Mouse (Mus musculus): ENCODE measurements around the gene Rnaseh2c.

Gene Rnaseh2c

GRCm38 (mm10) chr19:5636036-5636570 is 34.4 kb downstream of the Rnaseh2c start:
- no peak for DNase-seq (ENCODE audit: low spot score in 2 of 2)

- no peak for DNase-seq (ENCODE audit: low spot score in 2 of 2)
Observed at GRCm38 (mm10) chr19:5636571-5637041, 34.9 kb downstream of the Rnaseh2c start.

GRCm38 (mm10) chr19:5637069-5638047 is 35.7 kb downstream of the Rnaseh2c start, which contains the start of gene Rela:
Rela (plus strand) TSS chr19:5637483.
- peak; percentile 67 to 89 for DNase-seq (ENCODE audit: low spot score in 2 of 2)

GRCm38 (mm10) chr19:5638416-5639005 is 36.8 kb downstream of the Rnaseh2c start:
- no peak for DNase-seq (ENCODE audit: low spot score in 2 of 2)

GRCm38 (mm10) chr19:5640339-5640738 is 38.7 kb downstream of the Rnaseh2c start:
- no peak for DNase-seq (ENCODE audit: low spot score in 2 of 2)

GRCm38 (mm10) chr19:5641021-5641420 is 39.3 kb downstream of the Rnaseh2c start:
- DNase-seq (ENCODE audit: low spot score in 2 of 2): no peak

- DNase-seq (ENCODE audit: low spot score in 2 of 2): no peak
Observed at GRCm38 (mm10) chr19:5641641-5642040, 40.0 kb downstream of the Rnaseh2c start.

- no peak for DNase-seq (ENCODE audit: low spot score in 2 of 2)
Observed at GRCm38 (mm10) chr19:5645280-5645679, 43.6 kb downstream of the Rnaseh2c start.

- DNase-seq (ENCODE audit: low spot score in 2 of 2): no peak
Observed at GRCm38 (mm10) chr19:5646731-5647330, 45.2 kb downstream of the Rnaseh2c start.

- DNase-seq (ENCODE audit: low spot score in 2 of 2): no peak
Observed at GRCm38 (mm10) chr19:5647791-5648190, 46.1 kb downstream of the Rnaseh2c start.

- DNase-seq (ENCODE audit: low spot score in 2 of 2): peak in 1 of 2 experiments; percentile 65
Observed at GRCm38 (mm10) chr19:5648401-5649297, 47.0 kb downstream of the Rnaseh2c start.

- no peak for DNase-seq (ENCODE audit: low spot score in 2 of 2)
Observed at GRCm38 (mm10) chr19:5649298-5649741, 47.6 kb downstream of the Rnaseh2c start.

- DNase-seq (ENCODE audit: low spot score in 2 of 2): no peak
Observed at GRCm38 (mm10) chr19:5651502-5652274, 50.0 kb downstream of the Rnaseh2c start.

- DNase-seq (ENCODE audit: low spot score in 2 of 2): no peak
Observed at GRCm38 (mm10) chr19:5652570-5652969, 50.9 kb downstream of the Rnaseh2c start.

GRCm38 (mm10) chr19:5653969-5654719 is 52.5 kb downstream of the Rnaseh2c start:
- no peak for DNase-seq (ENCODE audit: low spot score in 2 of 2)

GRCm38 (mm10) chr19:5654720-5655298 is 53.1 kb downstream of the Rnaseh2c start:
- DNase-seq (ENCODE audit: low spot score in 2 of 2): no peak

Measured in cerebellum, postnatal 4 days (tissue).